In the genomic region with DNA sequence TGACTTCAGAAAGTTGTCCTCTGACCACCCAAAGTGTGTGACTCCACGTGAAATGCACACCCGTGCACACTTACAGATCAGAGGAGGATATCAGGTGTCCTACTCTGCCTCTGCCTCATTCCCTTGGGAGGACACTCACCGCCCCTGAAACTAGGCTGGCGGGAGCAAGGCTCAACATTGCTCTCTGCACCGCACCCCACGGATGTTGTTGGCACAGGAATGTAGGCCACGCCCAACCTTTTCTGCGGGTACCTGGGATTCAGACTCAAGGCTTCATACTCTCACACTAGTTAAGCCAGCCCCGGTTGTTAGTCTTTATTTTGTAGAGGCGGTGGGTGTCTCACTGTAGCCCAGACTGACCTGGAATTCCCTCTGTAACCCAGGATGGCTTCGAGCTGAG, we compare ENCODE assay signal across 13 mouse cellular contexts. TPM values are rescaled to one million over a fixed set of nuclear protein-coding genes. Genes with fewer than 3 reads are reported as not detected.
DNase-seq lines count a peak whose midpoint lies in the region; ATAC-seq and TF ChIP-seq lines count a peak whose summit lies in the region.
"Had no signal": no experiment of that assay in that cellular context is flagged by ENCODE, and none has a peak within 500 bp of the region (broad histone marks: within the 10 kb centered on the region; RNA-seq: fewer than 3 reads in every experiment).

No protein-coding gene starts in this region.

- H3K4me3 ChIP-seq in heart, embryonic 14.5 days (ENCODE audit: control insufficient read depth in 1 of 2, insufficient read depth in 1 of 2, low read depth in 1 of 2, low read length in 2 of 2) = no peak overlapping the region
- no peak overlapping the region for H3K4me3 ChIP-seq in heart, adult 2 months
- H3K4me3 ChIP-seq in lung, embryonic 15.5 days = no peak overlapping the region
- no peak overlapping the region for H3K4me3 ChIP-seq in embryonic facial prominence, embryonic 14.5 days (ENCODE audit: low read depth, low read length)
- no peak overlapping the region for H3K4me3 ChIP-seq in stomach, embryonic 15.5 days (replicated peaks)
- H3K4me3 ChIP-seq: forebrain, embryonic 10.5 days had no signal

- no peaks in the 10 kb centered on the region for H3K79me2 ChIP-seq in heart, adult 2 months (replicated peaks; ENCODE audit: control insufficient read depth, insufficient read depth, low read length)

- no peak overlapping the region for H3K4me2 ChIP-seq in heart, embryonic 14.5 days (ENCODE audit: low read length)
- H3K4me2 ChIP-seq in lung, embryonic 15.5 days = no peak overlapping the region
- no peak overlapping the region for H3K4me2 ChIP-seq in embryonic facial prominence, embryonic 14.5 days (ENCODE audit: low read depth, low read length)
- no peak overlapping the region for H3K4me2 ChIP-seq in stomach, embryonic 15.5 days

- WGBS in heart, embryonic 14.5 days = 68% methylated on average over 11 of the region's 11 CpGs
- 87% methylated on average over 11 of the region's 11 CpGs for WGBS in heart, adult 2 months
- 60% methylated on average over 11 of the region's 11 CpGs for WGBS in lung, embryonic 15.5 days
- 38% methylated on average over 11 of the region's 11 CpGs for WGBS in embryonic facial prominence, embryonic 14.5 days
- 62% methylated on average over 11 of the region's 11 CpGs for WGBS in stomach, embryonic 15.5 days

- no peak for DNase-seq in heart, adult 2 months
- no peak for DNase-seq in lung, adult 18-20 months
- DNase-seq in embryonic facial prominence, embryonic 14.5 days (ENCODE audit: low spot score) = no peak
- DNase-seq in ovary, adult 18-20 months (ENCODE audit: low spot score) = no peak
- no peak for DNase-seq in frontal cortex, postnatal 25 days (ENCODE audit: low spot score in 2 of 2)
- DNase-seq: adrenal gland, postnatal 36 days; gastrocnemius, postnatal 10 days; spleen, adult 18-20 months had no signal

- no peaks in the 10 kb centered on the region for H3K9me3 ChIP-seq in heart, embryonic 14.5 days (ENCODE audit: control insufficient read depth, low read length)
- no peaks in the 10 kb centered on the region for H3K9me3 ChIP-seq in lung, embryonic 15.5 days
- H3K9me3 ChIP-seq in embryonic facial prominence, embryonic 14.5 days (ENCODE audit: control insufficient read depth, low read length) = no peaks in the 10 kb centered on the region
- H3K9me3 ChIP-seq in stomach, embryonic 15.5 days = no peaks in the 10 kb centered on the region
- H3K9me3 ChIP-seq: forebrain, embryonic 10.5 days had no signal

- no peak for TF ChIP-seq CTCF in heart, adult 2 months (IDR thresholded peaks at IDR 0.05)

- no peaks in the 10 kb centered on the region for H3K27me3 ChIP-seq in heart, embryonic 14.5 days (ENCODE audit: control insufficient read depth, insufficient read depth, low read length)
- H3K27me3 ChIP-seq in heart, adult 2 months (ENCODE audit: control insufficient read depth, insufficient read depth, low read length) = no peaks in the 10 kb centered on the region
- no peaks in the 10 kb centered on the region for H3K27me3 ChIP-seq in lung, embryonic 15.5 days
- H3K27me3 ChIP-seq in embryonic facial prominence, embryonic 14.5 days (replicated peaks; ENCODE audit: control insufficient read depth, insufficient read depth, low read length) = no peaks in the 10 kb centered on the region
- no peaks in the 10 kb centered on the region for H3K27me3 ChIP-seq in stomach, embryonic 15.5 days (replicated peaks)

- no peak for ATAC-seq in heart, embryonic 14.5 days (ENCODE audit: insufficient number of reproducible peaks, insufficient read depth, low FRiP score, low read depth)
- no peak for ATAC-seq in lung, embryonic 15.5 days (ENCODE audit: borderline replicate concordance, extremely low read depth, low FRiP score, low TSS enrichment)
- ATAC-seq in embryonic facial prominence, embryonic 14.5 days (ENCODE audit: low read depth) = peak; percentile 24; the same call in 1 of the 2 replicates
- ATAC-seq in stomach, embryonic 15.5 days (ENCODE audit: insufficient read depth, low FRiP score, low read depth) = no peak

- no peak for TF ChIP-seq POLR2A in heart, adult 2 months (IDR thresholded peaks at IDR 0.05; ENCODE audit: insufficient read depth, low read depth, low read length)

- no peak overlapping the region for H3K9ac ChIP-seq in heart, embryonic 14.5 days (ENCODE audit: low read length)
- H3K9ac ChIP-seq in heart, adult 2 months (ENCODE audit: low read depth, low read length) = no peak overlapping the region
- H3K9ac ChIP-seq in lung, embryonic 15.5 days = no peak overlapping the region
- no peak overlapping the region for H3K9ac ChIP-seq in embryonic facial prominence, embryonic 14.5 days (ENCODE audit: low read depth, low read length)
- H3K9ac ChIP-seq in stomach, embryonic 15.5 days = no peak overlapping the region
- H3K9ac ChIP-seq: liver, embryonic 14.5 days had no signal

- no peak for TF ChIP-seq EP300 in heart, adult 2 months (IDR thresholded peaks at IDR 0.05; ENCODE audit: insufficient read depth, low read depth, low read length)

- H3K36me3 ChIP-seq in heart, embryonic 14.5 days (ENCODE audit: control insufficient read depth, insufficient read depth, low read length) = no peaks in the 10 kb centered on the region
- peaks cover 7% of the 10 kb centered on the region; the same call in 1 of the 2 replicates for H3K36me3 ChIP-seq in heart, adult 2 months (ENCODE audit: control insufficient read depth, insufficient read depth, low read length)
- H3K36me3 ChIP-seq in lung, embryonic 15.5 days = no peaks in the 10 kb centered on the region
- H3K36me3 ChIP-seq in embryonic facial prominence, embryonic 14.5 days (ENCODE audit: control insufficient read depth, insufficient read depth, low read length) = no peaks in the 10 kb centered on the region
- H3K36me3 ChIP-seq in stomach, embryonic 15.5 days = no peaks in the 10 kb centered on the region
- H3K36me3 ChIP-seq: forebrain, embryonic 10.5 days had no signal

- peak overlapping the region; percentile 58 to 94; a peak in 3 of 4 replicates for H3K27ac ChIP-seq in heart, embryonic 14.5 days (replicated peaks in 1 of 2; ENCODE audit: control insufficient read depth in 1 of 2, insufficient read depth in 1 of 2, low read depth in 2 of 2, low read length in 2 of 2)
- H3K27ac ChIP-seq in heart, adult 2 months = no peak overlapping the region
- peak overlapping the region; percentile 97 for H3K27ac ChIP-seq in lung, embryonic 15.5 days
- H3K27ac ChIP-seq in embryonic facial prominence, embryonic 14.5 days (replicated peaks; ENCODE audit: low read depth, low read length) = peak overlapping the region; percentile 87
- peak overlapping the region; percentile 94 for H3K27ac ChIP-seq in stomach, embryonic 15.5 days
- H3K27ac ChIP-seq: liver, embryonic 14.5 days had no signal

- intact Hi-C loops in heart, adult 2 months (cut with DNase I) = no loop called here

- peaks cover 40 to 46% of the 10 kb centered on the region in 2 experiments for H3K4me1 ChIP-seq in heart, embryonic 14.5 days (ENCODE audit: control insufficient read depth in 2 of 2, insufficient read depth in 2 of 2, low read length in 2 of 2)
- peaks cover 20% of the 10 kb centered on the region for H3K4me1 ChIP-seq in heart, adult 2 months (ENCODE audit: control insufficient read depth, insufficient read depth, low read length)
- peaks cover 52% of the 10 kb centered on the region for H3K4me1 ChIP-seq in lung, embryonic 15.5 days
- peaks cover 49% of the 10 kb centered on the region for H3K4me1 ChIP-seq in embryonic facial prominence, embryonic 14.5 days (ENCODE audit: control insufficient read depth, insufficient read depth, low read length)
- peaks cover 41% of the 10 kb centered on the region for H3K4me1 ChIP-seq in stomach, embryonic 15.5 days

RNA-seq across cellular contexts. Expression of gene Chd2, which starts 44.6 kb away (rescaled TPM):
- polyA plus RNA-seq in heart, embryonic 14.5 days (2014; fragmentation: Nextera tagmentation; extraction: Ambion mirVana) = 46.9 and 53.0 TPM in 2 replicates
- 10 to 100 TPM; 38.1 to 43.3 TPM for total RNA-seq in heart, adult 2 months (2021)
- polyA plus RNA-seq in heart, adult 2 months (2012; rRNA removed) = 32.9 and 38.0 TPM in 2 replicates
- 48.8 and 59.0 TPM in 2 replicates for polyA plus RNA-seq in lung, embryonic 15.5 days (2015; fragmentation: Nextera tagmentation; extraction: Ambion mirVana)
- 39.5 and 54.6 TPM in 2 replicates for polyA plus RNA-seq in embryonic facial prominence, embryonic 14.5 days (2014; fragmentation: Nextera tagmentation; extraction: Ambion mirVana)
- 43.3 and 48.8 TPM in 2 replicates for polyA plus RNA-seq in stomach, embryonic 15.5 days (2015; fragmentation: Nextera tagmentation; extraction: Ambion mirVana)
